Mouse (Mus musculus) B cell, adult 2 months (primary cell): ENCODE results near the gene Olfr435.
"Not testable (repeated sequence)": the region's sequence is repeated elsewhere in the genome, so short reads cannot be mapped to it uniquely, and the experiment has no call there.

ENCODE experiments used
- DNase-seq, 2 experiments: peaks; one replicate each; pipeline ENCODE4 v3.0.0; 2022

Gene Olfr435

DNA sequence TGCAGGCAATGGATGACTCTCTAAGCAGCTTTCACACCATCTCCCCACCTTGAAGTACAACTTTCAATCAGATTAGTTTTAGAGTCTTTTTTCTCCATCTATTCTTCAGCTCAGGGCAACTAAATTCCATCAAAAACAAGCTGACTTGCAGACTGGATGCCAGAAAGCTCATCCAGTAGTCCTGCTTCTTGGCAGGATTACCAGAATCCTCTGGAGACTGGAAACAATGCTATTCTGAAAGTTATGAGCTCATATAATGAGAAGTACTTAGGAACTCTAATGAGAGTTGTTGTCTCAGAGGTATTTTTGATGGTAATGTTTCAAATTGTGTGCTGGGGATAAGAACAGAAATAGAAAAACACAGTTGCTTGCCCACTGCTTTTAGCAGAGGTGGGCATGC, at the start of gene Olfr435:
TSS of gene Olfr435 (plus strand) at position 366 of the 400 bp plus-strand sequence.
- DNase-seq = no peak

DNA sequence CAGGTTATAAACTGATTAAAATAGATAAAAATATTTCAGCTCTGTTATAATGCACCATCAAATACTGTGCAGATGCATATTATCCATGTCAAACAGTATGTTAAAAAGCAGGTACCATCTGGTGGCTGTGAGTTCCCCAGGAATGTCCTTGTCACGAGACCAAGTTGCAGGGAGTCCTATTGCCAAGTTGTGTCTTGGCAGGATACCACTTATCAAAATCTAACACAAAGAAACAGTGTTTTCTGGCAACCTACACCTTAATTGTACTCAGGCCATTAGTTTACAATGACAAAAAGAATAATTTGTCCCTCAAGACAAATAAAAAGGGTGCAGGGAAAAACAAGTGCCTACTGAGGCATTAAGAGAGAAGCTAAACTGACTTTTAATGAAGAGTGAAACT, 37.4 kb upstream of the Olfr435 start:
- DNase-seq = no peak

DNA sequence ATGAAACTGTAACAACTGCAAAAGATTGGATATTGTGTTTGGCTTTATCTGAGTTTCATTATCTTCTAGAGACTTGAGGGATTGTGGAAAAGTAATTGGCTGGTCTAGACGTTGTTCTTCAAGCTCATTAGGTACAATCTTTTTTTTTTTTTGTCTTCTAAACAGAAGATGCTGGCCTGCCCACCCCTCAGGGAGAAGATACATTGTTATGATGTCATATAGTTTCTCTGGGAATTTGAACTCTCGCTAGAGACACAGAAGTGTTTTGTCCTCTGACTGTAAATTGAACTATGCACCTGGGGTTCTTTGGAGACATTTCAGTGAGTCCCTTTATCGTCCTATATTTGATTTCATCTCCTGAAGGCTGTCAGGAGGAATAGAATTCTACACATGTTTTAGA, 34.0 kb upstream of the Olfr435 start, which contains the start of gene Olfr437:
TSS of gene Olfr437 (plus strand) at position 301 of the 400 bp plus-strand sequence.
- no peak for DNase-seq

DNA sequence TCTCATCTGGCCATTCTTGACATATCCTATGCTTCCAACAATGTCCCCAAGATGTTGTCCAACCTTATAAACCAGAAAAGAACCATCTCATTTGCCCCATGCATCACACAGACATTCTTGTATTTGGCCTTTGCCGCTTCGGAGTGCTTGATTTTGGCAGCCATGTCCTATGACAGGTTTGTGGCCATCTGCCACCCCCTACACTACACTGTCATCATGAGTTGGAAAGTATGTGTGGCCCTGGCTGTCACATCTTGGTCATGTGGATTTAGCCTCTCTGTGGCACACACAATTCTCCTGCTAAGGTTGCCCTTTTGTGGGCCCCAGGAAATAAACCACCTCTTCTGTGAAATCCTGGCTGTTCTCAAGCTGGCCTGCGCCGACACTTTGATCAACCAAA, 29.7 kb upstream of the Olfr435 start:
- no peak for DNase-seq

DNA sequence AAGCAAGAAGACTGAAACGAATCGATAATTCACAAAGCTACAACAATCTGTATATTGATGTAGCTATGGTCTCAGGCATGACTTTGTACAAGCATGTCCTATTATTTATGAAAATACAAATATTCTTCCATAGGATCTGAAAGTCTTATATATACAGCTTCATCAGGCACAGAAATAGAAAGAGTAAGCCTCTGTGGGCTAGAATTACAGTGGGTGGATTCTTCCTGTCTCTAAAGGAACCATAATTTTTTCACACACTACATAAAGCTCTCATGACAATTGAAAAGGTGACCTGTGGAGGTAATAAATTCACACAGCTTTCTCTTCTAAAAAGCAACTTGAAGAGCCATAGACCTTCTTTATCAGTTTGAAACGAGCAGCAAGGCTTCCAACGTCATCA, 25.1 kb upstream of the Olfr435 start, which contains the start of gene Olfr13:
TSS of gene Olfr13 (plus strand) at position 301 of the 400 bp plus-strand sequence.
- DNase-seq = no peak

DNA sequence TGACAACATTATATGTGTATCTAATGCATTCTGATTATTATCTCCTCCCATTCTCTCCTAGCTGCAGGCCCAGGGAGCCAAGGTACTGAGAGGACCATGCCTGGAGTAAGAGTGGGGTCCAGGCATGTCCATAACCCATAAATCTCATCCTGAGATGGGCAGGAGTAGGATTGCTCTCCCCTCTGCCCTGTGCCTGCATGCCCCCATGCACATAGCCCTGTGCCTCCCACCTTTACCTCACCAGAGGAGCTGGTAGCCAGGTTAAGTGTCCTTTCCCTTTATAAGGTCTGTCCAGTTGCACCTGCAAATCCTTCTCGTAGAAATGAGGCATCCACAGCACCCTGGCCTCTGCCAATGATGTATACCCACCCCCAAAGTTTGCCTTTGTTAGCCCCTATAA, 18.8 kb upstream of the Olfr435 start:
- DNase-seq = no peak

DNA sequence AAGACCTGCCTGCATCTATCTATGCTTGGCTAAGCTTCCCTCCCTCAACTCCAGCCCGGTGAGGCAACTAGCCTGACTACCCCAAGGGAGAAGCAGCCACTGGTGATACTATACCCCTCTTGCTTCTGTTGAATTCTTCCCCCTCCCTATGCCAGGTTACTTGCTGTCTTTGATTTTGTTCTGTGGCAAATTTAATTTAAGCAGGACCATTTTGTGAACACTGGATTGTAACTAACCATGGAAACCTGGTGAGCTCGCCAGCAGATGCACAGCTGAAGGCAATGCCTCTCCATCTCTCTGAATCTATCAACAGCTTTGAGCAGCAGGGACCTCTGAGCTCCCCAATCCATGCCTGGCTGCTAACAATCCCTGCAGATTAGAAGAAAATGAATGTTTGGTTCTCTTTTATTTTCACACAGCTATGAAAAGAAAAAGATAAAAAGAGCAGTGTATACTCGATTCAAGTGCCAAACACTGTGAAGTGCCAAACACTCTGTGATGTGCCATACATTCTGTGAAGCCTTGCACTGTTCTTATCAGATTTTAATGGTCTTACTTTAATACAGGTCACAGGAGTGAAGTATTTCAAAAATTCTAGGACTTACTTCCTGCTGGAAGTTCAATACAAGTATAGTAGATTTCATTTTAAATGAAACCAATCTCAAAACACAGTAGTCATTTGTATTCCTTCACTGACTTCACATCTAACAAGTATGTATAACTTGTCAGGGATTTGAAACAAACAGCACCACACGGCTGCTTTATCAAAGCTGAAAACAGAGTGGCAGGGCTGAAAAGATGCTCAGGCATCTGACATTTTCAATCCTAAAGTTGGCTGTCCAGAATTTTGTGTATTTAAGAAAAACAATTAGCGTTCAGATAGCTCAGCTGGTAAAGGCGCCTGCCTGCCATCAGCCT, 18.1 kb upstream of the Olfr435 start:
- DNase-seq = no peak

DNA sequence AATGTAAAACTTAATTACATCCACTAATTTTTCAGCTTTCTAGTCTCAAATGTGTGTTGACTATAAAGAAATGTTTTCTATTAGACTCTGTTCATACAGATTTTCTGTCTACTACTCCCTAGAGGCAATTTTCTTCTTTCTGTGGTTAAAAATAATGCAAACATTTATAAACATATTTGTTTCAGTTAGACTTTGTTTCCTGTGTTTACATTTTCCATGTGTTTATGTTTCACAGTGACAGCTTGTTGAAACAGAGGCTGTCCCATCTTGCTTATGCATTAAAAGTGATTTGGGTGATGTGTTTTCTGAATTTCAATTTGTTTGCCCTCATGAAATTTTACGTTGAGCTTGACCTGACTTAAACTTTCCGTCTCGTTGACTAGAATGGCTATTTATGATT, 6.0 kb upstream of the Olfr435 start:
- DNase-seq = no peak

DNA sequence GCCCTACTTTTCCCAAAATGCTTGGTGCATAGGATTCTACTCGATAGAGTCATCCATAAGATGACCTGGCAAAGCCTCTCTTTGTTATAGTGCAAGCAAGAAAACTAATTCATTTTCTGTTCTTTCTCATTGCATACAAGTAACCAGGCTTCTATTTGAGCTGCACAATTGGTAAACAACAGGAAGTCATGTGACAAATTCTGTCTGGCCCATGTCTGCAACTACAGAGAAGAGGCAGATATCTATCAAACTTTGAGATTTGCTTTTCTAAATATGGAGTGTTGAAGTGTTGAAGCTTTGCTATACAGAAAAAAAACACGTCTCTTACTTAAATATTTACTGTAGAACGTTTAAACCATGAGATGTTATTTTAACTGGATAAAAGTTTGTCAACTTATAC, 1.1 kb downstream of the Olfr435 start:
- DNase-seq = no peak

DNA sequence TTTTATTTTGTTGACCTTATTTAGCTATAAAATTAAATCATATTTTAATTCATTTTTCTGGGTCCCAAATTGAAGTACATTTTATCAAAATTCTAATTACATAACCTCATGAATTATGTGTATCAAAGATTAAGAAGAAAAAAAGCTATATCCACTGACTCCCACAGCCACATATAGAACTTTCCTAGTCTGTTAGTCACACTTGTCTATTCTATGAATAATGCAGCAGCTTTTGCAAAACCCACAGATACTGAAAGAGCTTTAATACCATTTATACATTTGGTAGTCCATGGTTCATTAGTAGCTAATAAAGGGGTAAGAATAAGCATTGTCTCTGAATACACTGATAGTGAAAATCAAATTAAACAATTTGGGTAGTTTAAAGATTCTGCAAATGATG, 5.8 kb downstream of the Olfr435 start:
- DNase-seq = no peak

DNA sequence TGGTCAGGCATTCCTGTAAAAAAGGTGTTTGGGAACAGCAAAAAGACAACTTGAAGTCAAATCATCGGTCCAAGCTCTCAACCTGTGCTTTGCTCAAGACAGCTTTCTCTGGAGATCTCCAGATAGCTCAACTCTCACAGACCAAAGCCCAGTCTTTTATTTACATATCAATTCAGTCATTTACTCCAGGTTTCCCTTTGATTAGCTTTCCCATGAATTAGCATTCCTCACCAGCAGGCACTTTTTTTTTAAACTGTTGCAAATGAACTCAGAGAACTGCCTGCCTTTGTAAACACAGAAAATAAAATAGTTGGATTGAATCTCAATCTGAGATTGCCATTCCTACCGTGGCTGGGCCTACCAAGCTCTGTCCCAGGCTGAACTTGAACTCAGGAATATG, 8.4 kb downstream of the Olfr435 start:
- no peak for DNase-seq

DNA sequence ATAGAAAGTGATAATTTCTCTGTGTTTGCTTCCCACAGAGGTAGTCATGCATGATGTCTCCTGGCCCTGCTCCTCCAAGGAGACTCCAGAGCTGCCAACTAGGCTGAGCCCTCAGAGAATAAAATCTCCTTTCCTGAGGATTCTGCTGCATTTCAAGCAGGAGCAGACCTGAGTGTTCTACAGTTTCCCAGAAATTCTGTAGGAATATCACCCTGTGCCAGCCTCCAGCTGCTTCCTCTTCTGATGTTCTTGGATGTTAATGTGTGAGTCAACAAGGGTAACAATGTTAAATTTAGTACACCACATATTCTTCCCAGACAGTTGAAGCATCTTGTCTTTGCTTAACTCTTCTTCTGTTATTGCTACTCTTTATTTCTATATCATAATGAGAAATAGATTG, 15.9 kb downstream of the Olfr435 start, which contains the start of gene Olfr434:
TSS of gene Olfr434 (plus strand) at position 149 of the 400 bp plus-strand sequence.
- DNase-seq = not testable (repeated sequence)

DNA sequence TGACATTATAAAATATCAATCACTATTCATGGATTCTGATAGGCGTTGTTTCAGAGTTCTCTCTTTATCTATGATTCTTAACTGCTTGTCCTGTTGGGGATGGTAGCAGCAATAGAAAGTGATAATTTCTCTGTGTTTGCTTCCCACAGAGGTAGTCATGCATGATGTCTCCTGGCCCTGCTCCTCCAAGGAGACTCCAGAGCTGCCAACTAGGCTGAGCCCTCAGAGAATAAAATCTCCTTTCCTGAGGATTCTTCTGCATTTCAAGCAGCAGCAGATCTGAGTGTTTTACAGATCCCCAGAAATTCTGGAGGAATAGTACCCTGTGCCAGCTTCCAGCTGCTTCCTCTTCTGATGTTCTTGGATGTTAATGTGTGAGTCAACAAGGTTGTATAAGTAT, 34.3 kb downstream of the Olfr435 start, which contains the start of gene Olfr47:
TSS of gene Olfr47 (plus strand) at position 275 of the 400 bp plus-strand sequence.
- not testable (repeated sequence) for DNase-seq

DNA sequence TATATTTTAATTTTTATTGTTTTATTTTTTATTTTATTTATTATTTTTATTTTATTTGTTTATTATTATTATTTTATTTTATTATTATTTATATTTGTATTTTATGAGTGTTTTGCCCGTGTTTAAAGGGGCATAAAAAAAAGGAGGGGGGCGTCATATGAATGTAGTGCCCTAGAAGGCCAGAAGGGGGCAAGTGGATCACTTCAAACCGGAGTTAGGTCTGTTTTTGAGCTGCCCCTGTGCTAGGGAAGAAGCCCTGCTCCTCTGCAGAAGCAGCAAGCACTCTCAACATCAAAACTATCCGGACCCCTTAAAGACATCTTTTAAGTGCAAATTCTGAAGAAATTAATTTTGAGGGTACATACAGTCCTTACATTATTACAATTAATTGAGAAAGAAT, 45.1 kb downstream of the Olfr435 start:
- DNase-seq = no peak

DNA sequence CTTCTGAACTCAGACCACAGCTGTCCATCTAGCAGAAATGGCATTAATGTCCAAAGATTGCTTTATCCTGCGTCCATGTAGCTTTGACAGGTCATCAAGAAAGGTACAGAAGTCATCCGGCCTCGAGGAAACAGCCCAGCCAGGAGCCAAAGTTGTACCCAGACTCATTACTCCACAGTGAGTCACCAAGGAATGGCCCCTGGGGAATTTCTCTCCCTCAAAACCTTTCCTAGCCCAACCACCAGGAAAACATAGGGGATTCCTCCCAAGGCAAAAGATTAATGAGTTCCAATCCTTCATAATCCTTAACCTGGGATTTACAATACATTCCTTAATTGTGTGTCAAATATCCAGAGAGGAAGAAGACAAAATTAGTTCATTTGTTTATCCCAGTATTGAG, 50.5 kb downstream of the Olfr435 start:
- DNase-seq = no peak

DNA sequence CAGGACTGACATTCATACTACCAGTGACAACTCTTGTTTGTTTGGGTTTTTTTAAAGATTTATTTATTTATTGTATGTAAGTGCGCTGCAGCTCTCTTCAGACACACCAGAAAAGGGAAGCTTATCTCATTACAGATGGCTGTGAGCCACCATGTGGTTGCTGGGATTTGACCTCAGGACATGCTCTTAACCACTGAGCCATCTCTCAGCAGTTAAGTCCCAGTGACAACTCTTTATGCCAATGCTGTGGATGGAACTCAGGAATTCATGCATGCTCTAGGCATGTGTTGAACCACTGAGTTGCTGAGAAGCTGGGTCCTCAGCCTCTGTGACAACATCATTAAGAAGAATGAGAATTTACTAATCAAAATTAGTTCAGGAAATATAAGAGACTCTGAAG, 56.0 kb downstream of the Olfr435 start:
- no peak for DNase-seq
